Mouse (Mus musculus): ENCODE data around the gene Cox7b.

DNA sequence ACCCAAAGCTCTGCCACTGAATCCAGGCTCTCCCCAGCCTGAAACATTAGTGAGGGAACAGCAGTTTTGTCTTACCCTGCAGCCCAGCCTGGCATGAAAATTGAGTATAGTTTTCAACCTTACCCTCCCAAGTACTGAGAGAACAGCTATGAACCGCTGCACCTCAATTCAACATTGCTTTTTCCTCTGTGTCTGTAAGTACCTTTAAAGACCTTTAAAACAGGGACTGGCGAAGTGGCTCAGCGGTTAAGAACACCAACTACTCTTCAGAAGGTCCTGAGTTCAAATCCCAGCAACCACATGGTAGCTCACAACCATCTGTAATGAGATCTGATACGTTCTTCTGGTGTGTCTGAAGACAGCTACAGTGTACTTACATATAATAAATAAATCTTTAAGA lies 2.0 kb downstream of the Cox7b start:
- no peak for TF ChIP-seq CTCF (IDR thresholded peaks at IDR 0.05; ENCODE audit: control insufficient read depth, insufficient read depth, low read length)
- no peak for TF ChIP-seq POLR2A (IDR thresholded peaks at IDR 0.05; ENCODE audit: borderline replicate concordance, control insufficient read depth, low read depth, low read length)

Measured in bone marrow, adult 2 months (tissue).